Mouse (Mus musculus) lung, postnatal 25 days (tissue): Measurements from ENCODE around the gene Apol7e.
"Not testable (repeated sequence)": the region's sequence is repeated elsewhere in the genome, so short reads cannot be mapped to it uniquely, and the experiment has no call there.

Source experiments
- DNase-seq: peaks from one replicate; pipeline ENCODE4 v3.0.0; 2022; ENCODE audit warnings: low spot score

Gene Apol7e

DNA sequence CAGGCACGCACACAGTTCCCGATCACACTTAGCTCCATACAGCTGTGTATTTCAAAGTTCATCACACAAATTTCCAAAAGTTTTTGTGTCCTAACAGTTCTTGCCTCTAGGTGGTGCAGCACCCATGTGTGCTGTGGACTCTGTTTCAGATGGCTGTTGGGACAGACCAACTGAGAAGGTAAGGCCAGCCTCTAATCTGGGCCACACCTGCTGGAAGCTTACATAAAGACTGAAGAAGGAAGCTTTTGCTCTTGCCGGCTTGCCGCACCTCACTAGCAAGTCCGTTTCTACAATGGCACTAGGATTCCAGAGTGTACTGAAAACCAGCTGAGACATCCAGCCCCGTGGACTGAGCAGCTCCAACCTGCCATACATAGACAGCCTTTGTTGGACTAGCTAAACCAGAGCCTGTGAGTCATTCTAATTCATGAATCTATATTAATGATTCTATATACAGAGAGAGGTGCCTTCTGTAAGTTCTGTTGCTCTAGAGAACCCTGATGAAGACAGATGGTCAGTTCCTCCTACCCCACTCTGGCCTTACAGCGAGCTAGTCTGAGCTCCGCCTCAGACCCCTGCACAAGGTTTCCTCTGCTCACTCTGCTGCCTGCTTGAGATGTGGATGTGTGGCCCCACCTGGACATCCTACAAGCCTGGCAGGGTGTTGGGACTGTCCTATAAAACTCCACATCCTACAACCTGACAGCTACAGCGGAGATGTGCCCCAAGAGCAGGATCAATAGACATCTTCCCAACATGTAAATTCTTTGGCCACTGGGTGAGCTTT, 42.0 kb downstream of the Apol7e start:
- no peak for DNase-seq

DNA sequence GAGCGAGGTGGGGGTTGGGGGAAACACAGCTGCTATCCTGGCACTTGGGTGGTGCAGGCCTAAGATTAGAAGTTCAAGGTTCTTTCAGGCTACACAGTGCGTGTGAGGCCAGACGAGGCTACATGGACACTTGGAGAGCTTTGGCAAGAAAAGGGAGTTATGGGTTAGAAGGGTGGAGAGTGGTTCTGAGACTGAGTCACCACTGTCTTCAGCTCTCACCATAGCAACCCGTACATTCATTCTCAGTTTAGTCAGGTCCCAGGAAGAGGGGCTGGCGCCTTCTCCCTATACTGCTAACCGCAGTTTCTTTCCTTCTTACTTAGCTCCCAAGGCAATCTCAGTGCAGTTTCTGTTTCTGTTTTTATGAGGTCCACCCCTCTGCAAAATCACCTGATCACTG, 42.9 kb downstream of the Apol7e start:
- not testable (repeated sequence) for DNase-seq

DNA sequence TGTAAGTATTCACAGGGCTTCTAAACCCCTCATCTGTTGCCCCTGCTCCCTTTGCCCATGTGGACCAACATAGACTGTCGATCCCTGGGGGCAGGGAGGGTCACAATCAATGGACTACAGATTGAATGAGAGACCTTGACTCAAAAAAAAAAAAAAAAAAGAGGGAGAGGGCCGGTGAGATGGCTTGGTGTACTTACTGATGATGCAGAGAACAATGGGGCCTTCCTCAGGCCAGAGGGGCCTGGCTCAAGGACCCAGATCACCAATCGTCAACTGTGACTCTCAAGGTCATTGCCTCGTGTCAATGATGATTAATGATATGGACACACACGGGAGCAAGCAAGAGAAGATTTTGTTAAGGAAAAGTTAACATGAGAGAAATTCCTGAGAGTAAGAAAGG, 46.0 kb downstream of the Apol7e start:
- no peak for DNase-seq

DNA sequence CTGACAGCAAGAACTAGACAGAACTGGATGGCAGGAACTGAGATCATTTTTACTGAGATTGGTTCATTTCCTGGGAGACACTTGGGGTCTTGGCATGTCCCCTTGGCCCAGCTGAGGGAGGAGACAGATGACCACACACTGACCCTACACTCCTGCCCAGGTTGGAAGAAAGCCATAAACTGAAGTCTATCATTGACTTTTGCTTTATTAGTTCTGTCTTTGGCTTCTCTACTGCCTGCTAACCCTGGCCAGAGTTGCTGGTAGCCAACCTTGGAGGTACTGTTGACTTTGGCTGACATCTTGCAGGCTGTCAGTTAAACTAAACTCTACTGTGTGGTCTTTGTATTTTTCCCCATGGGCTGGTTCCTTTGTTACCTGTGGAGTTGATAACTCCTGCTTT, 46.4 kb downstream of the Apol7e start:
- no peak for DNase-seq

DNA sequence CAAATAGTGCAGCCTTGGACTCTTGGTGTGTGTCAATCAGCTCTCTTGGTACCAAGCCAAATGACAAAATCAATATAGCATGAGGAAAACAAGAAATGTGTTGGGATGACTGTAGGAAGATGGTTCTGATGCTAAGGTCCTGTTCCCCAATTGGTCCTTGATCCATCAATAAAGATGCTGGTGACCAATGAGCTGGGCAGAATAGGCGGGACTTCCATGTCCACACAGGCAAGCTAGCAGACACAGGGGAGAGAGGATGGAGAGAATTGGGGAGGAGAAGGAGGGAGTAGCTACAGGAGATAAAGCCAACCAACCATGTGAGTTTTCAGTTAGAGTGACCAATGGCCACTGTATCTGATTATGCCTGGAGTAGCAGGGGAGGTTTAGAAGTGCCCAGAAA, 47.7 kb downstream of the Apol7e start:
- DNase-seq, result no peak

DNA sequence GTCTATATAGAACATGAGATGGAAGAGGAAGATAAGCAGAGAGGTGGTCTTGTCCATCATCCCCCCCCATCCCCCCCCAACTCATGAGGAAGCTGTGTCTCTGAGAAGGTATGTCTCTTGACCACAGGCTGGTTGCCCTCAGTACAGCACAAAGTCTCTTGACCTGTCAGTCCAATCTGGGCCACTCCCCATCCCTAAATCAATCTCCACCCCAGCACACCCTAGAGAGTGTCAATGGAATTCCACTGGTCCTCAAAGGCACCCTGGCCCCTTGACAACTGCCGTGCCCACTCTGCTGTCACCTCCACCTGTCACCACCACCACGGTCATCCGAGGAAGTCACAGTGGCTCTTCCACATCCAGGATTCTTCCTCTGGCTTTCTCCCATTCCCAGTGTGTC, 49.8 kb downstream of the Apol7e start:
- no peak for DNase-seq

DNA sequence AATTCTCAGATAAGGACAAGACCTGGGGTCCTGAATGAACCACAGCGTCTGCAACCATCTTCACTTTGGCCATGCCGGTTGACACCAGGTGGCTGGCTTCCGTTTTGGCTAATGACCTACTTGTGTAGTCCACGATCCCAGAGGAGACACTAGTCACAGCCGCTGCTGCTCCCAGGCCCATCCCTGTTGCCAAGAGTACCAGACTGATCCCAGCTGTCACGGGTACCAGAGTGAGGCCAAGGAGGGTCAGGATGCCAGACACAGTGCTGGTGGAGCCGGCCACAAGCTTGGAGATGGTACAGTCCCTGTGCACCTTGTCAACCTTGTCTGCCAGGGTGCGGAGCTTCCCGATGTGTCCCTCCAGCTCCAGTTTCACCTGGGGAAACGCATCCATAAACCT, 51.1 kb downstream of the Apol7e start:
- DNase-seq, result no peak

DNA sequence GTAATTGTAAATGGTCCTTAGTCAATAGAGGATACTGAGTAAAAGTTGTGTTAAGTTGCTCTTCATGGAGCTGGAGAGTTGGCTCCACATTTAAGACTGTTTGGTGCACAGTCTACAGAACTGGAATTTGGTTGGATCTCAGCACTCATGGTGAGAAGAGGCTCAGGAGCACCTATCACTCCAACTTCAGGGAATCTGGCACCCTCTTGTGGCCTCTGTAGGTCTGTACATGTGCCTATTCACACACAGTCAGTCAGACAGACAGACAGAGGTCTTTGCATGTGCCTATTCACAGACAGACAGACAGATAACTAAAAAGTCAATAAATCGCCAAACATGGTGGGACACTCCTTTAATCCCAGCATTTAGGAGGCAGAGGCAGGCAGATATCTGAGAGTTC, 51.8 kb downstream of the Apol7e start:
- peak; percentile 42 for DNase-seq

DNA sequence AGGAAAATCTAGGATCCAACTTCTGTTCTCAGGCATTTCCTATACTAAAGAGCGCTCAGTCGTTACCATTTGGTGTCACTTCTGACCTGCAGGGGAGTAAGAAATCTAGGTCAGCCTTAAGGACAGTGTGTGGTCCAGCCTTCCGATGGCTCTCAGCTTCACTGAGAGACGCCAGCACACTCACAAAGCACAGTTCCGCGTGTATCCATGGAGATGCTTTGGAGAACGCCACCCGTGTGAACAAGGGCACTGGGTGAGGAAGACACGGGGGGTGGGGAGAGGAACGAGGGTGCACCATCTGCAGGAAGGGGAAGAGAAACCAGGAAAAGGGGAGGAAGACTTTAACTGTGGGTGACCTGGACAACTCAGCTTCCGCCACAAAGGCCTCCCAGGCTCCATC, 53.8 kb downstream of the Apol7e start:
- no peak for DNase-seq

DNA sequence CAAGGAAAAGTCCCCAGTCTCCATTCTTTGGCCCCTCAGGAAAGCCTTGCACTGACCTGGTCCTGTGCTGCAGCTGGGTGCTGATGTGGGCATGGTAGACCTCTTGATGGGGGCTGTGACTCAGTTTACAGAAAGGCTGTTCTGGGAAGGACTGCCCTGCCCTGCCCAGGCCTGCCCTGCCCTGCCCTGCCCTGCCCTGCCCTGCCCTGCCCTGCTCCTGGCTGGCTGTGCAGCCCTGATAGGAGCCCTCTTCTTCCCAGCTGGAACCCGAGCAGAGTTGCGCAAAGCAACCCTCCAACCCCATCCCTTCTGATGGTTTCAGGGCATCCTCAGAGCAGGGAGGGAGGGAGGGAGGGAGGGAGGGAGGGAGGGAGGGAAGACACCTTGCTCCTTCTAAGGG, 56.5 kb downstream of the Apol7e start:
- no peak for DNase-seq

DNA sequence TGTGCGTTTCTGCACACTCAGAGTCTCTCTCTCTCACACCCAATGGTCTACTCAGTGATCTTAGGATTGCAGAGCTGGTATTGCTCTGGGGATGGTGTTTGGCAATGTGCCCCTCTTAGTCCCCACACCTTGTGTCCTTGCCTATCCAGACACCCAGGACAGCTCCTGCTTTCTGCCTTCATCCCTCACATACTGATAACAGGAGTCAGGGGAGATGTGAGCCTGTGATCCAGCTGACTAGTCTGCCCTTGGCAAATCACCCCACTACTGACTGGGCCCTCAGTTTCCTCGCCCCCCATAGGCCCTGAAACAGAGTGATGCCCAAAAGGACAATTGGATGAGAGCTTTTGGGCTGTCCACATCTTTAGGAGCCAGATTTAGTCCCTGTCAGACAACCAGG, 57.4 kb downstream of the Apol7e start:
- no peak for DNase-seq

DNA sequence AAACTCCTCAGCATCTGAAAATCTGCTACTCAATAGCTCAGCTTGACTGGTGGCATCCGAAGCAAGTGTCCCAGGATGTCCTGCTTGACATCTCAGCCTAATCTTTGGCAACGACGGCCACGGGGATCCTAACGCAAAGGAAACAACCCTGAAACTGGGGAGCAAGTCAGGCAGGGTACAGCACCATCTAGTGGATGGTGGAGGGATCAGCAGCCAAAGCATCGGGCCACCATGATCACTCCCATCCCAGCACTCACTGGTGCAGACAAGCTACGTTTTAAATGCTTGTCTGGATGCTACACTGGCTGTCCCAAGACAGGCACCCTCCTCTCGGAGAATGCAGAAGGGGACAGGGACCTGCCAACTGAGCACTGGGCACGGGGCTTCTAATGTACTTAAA, 58.2 kb downstream of the Apol7e start, which contains the start of gene Apol8:
TSS of gene Apol8 (minus strand) at position 156 of the 400 bp plus-strand sequence.
- peak; percentile 41 for DNase-seq

DNA sequence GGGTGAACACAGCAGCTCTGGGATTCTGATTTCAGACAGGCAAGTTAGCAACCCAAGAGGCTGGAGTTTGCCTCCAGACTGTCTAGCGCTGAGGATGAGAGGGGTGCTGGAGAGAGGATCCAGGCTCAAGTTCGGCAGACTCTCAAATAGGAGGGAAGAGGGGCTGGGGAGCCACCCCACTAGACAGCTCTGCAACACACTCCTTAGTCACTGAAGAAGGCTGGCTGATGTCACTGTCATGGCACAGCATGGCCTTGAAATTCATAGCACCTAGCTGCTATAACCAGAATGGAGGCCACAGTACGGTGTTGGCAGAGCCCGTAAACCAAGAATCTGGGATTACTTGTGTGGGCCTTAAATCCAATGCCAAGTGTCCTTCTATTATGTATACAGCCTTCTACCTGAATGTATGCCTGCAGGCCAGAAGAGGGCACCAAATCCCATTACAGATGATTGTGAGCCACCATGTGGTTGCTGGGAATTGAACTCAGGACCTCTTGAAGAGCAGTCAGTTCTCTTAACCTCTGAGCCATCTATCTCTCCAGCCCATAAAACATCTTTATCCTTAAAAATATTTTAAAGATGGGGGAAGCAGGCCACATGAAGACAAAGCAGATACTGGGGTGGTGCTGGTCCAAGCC, 59.0 kb downstream of the Apol7e start:
- DNase-seq, result no peak

DNA sequence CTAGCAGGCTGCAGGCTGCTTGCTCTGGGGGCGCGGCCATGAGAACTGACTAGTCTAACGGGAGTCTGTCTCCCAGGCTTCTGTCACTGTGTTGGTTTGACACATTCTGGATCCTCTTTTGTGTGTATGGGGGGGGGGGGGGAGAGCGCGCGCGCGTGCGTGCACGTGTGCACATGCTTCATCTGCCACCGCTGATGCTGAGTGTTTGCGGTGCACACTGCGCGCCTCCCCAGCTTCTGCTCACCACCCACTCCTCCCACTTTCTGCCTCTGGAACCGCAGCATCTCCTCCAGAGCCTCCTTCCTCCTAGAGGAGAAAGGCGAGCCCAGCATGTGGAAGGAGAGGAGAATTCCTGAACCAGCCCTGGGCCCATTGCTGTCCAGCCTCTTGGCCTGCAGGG, 61.4 kb downstream of the Apol7e start:
- DNase-seq, result no peak

DNA sequence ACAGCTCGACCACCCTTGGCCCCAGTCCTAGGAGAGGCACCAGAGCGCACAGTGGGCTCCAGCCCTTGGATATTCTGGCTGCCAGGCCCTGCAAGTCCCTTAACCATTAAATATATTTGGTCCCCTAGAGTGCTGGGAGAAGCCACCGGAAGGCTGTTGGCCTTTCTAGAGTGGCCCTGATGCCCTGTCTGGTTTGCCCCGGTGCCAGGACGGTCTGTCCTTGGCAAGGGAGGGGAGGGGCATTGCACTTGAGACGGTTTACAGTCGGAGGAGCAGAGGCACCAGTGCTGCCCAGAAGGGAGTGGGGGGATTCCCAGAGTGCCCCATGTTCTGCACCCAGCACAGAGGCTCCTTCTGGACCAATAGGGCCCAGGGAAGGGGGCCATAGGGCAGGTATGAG, 62.4 kb downstream of the Apol7e start:
- no peak for DNase-seq

DNA sequence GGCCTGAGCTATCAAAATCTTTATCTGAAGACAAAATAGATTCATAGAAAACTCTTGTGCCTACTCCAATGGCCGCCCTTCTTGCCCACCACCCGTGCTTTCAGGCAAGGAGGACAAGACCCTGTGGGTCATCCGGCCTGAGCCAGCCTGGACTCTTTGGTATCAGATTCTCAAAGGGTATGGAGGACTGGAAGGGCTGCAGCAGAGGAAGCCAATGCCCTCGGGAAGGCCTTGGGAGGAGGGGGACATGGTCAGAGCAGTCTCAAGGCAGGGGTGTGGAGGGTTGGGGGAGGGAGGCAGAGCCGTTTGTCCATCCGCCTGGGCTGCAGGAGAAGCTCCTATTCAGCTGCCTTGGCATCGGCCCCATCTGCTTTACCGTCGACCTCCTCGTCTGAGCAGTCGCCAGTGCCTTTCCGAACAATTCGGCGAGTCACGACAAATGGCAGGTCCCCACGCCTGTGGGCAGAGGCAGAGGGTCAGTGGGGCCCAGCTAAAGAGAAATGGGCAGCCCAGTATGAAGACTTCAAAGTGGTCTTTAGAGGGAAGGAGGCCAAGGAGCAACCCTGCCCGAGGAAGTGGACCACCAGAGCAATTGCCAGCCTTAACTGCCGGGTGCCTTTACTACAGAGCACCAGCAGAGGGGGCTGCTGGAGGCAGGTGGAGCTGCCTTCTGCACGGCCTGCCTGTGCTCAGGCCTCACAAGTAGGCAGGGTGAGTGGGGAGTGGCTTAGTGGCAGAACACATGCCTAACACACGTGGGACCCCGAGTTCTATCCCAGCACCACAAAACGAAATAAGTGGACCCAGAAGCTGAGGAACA, 63.1 kb downstream of the Apol7e start:
- DNase-seq, result peak; percentile 38

DNA sequence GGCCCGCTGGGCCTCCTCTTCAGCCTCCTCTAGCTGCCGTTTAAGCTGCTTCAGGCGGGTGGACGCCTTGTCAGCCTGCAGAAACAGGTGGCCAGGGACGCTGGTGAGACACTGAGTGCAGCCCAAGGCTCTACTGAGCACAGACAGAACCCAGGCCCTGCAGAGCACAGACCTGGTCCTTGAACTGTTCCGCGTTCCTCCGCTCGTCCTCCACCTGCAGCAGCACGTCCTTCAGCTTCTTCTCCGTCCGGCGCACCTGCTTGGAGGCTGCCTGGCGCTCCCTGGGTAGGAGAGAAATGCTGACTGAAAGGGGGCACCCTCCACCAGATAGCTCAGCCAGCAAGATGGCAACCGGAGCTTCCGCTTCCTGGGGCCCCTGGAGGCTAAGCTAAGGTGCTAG, 64.4 kb downstream of the Apol7e start:
- DNase-seq, result no peak

DNA sequence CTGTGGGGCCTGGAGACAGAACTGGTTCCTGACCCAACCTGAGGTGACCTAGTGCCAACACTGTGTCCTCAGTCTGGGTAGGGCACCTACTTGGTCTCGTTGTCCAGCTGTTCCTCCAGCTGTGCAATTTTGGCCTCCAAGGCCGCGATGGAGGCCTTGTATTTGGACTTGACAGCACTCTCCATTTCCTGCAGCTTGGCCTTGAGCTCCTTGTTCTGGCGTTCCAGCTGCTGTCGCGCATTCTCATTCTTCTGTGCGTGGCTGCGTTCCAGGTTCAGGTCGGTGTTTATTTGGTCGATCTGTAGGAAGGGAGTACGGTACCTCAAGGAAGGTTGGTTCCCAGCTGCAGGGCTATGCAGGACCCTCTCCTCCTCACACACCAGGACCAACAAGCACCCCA, 65.0 kb downstream of the Apol7e start:
- no peak for DNase-seq

DNA sequence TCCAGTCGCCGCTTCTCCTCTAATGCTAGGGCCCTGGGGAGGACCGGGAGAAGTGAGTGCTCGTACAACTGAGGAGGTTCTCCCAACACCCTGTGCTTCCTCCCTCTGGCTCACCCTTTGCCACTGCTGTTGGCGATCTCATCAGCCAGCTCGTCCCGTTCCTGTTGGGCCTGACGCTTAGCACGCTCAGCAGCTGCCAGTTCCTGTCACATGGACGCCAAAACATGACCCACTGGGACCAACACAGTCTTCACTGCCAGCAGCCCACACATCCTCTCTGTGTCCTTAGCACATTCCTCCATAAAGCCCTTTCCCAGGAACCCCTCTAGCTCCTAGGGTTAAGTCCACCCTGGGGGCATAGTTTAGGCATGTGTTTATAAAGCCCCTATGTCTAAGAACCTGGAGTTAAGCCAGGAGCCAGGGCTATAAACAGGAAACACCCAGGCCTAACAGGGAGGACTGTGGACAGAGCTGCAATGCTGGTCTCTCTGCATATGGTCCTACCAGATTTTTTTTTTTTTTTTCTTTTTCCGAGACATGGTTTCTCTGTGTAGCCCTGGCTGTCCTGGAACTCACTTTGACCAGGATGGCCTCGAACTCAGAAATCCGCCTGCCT, 65.8 kb downstream of the Apol7e start:
- DNase-seq, result peak; percentile 84

DNA sequence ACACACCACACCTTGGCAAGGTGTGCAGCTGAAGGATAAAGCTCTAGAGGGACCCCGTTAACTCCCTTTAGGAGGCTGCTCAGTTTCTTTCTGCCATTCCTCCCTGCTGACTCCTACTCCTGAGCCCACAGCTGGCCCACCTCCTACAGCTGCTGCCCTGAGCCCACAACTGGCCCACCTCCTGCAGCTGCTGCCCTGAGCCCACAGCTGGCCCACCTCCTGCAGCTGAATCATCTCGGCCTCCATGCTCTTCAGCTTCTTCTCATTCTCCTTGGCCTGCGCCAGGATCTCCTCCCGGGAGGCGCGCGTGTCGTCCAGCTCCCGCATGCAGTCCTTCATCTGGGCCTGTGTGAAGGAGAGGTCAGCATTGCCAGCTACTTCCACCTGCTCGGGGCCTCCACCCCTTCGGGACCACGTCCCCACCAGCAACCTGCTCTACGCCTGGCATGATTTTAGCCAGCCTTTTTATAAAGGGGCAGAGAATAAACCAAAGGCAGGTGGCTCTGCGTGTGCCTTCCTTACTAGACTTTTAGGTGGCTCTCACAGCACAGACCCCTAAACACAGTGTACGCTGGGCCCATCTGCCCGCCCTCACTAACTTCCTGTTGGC, 66.9 kb downstream of the Apol7e start:
- no peak for DNase-seq

DNA sequence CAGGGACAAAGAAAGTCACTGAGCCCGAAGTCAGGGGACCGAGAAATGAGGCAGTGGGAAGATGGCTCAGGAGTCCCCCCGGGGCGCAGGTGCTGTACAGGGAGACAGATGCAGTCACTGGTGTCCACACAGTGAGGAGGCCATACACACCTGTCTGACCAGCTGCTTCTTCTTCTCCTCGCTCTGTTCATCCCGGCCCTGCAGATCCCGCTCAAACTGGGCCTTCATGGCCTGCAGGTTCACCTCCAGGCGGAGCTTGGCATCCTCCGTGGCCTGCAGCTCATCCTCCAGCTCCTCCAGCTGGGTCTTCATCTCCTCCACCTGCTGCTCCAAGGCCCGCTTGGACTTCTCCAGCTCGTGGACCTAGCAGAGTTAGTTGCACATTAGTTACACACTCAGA, 68.3 kb downstream of the Apol7e start:
- DNase-seq, result no peak
